Mouse (Mus musculus): ENCODE measurements at regions not wholly inside any gene's neighbourhood (a gene's known extent, or its start where the extent isn't known, plus 50 kb on each side); places are given as distances from the start of the nearest gene placed in this dataset.

DNA sequence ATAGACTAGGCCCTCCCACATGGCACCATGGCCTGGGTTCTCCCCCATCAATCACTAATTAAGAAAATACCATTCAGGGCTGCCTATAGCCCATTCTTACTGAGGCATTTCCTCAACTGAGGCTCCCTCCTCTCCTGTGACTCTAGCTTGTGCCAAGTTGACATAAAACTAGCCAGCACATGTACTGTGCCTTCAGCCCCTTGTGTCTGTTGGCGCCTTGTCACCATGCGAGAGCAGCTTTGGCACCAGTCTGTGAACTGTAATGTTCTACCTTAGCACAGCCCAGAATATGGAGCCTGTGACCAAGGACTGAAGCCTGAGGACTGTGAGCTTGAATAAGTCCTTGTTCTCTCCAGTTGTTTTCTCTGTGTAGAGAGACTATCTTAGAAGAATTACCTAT lies 75.0 kb upstream of the Glce start:
- Histone ChIP-seq H3K9me3 (ENCODE audit: control insufficient read depth, low read length) (no peaks in the 10 kb centered on the region), H3K4me1 (ENCODE audit: control insufficient read depth, insufficient read depth, low read length) (no peaks in the 10 kb centered on the region; the same call in 1 of the 2 replicates), H3K4me2 (ENCODE audit: low read depth, severe bottlenecking) (no peak overlapping the region), H3K9ac (ENCODE audit: low read length) (no peak overlapping the region), H3K27ac (replicated peaks; ENCODE audit: low read depth, low read length) (no peak overlapping the region), H3K36me3 (ENCODE audit: control insufficient read depth, insufficient read depth, low read length) (no peaks in the 10 kb centered on the region), H3K4me3 (ENCODE audit: low read depth, low read length) (no peak overlapping the region), H3K27me3 (ENCODE audit: control insufficient read depth, insufficient read depth, low read length) (no peaks in the 10 kb centered on the region)
- WGBS, result 89% methylated on average over 2 of the region's 2 CpGs
- ATAC-seq (ENCODE audit: insufficient number of reproducible peaks, low FRiP score, low TSS enrichment, low read depth) (no peak), DNase-seq (ENCODE audit: low spot score) (no peak)

DNA sequence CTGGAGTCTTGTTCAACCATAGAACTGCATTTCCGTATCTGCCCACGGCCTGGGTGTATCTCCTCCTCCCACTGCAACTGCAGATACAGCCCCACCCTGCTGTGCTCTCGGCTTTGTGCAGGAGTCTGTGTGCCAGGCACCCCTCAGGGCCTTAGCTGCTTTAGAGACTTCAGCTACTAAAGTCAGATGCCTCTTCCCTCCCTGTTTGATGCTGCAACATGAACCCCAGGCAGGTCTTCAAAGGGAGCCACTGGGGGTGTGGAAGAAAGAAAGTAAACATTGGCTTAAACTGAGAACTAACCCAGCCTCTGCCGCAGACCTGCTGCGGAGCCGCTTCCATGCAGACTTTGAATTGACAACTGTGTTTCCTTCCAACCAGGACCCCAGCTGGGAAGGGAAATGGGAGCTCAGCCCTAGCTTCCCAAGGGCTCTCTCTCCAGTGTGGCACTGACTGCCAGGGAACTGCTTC lies 70.0 kb upstream of the Glce start:
- ATAC-seq (ENCODE audit: insufficient number of reproducible peaks, low FRiP score, low TSS enrichment, low read depth), result no peak
- Histone ChIP-seq H3K9ac (ENCODE audit: low read length) (no peak overlapping the region), H3K4me1 (ENCODE audit: control insufficient read depth, insufficient read depth, low read length) (peaks cover 2% of the 10 kb centered on the region; the same call in 1 of the 2 replicates), H3K27ac (replicated peaks; ENCODE audit: low read depth, low read length) (no peak overlapping the region), H3K4me2 (ENCODE audit: low read depth, severe bottlenecking) (no peak overlapping the region), H3K27me3 (ENCODE audit: control insufficient read depth, insufficient read depth, low read length) (no peaks in the 10 kb centered on the region), H3K36me3 (ENCODE audit: control insufficient read depth, insufficient read depth, low read length) (no peaks in the 10 kb centered on the region), H3K9me3 (ENCODE audit: control insufficient read depth, low read length) (no peaks in the 10 kb centered on the region), H3K4me3 (ENCODE audit: low read depth, low read length) (no peak overlapping the region)
- DNase-seq (ENCODE audit: low spot score), result no peak
- 5% methylated on average over 6 of the region's 6 CpGs for WGBS

DNA sequence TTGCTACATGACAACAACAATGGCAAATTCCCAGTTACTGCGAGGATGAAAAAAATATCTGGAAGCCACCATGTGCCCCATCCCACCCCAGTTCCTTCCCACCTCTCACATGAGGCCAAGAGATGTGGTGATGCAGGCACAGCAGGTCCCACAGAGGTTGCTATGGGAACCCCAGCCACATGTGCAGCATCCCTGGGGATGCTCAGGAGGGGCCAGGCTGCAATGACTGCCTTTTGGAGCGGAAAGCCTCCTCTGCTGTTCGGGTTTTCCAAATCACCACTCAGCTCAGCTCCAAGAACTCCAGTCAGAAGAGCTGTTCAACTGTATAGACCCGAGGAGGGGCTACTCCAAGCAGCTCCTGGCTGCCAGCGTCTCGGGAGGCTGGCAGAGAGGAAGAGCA lies 68.0 kb upstream of the Glce start:
- Histone ChIP-seq H3K9me3 (ENCODE audit: control insufficient read depth, low read length) (no peaks in the 10 kb centered on the region), H3K4me1 (ENCODE audit: control insufficient read depth, insufficient read depth, low read length) (peaks cover 2% of the 10 kb centered on the region; the same call in 1 of the 2 replicates), H3K36me3 (ENCODE audit: control insufficient read depth, insufficient read depth, low read length) (no peaks in the 10 kb centered on the region), H3K9ac (ENCODE audit: low read length) (no peak overlapping the region), H3K4me3 (ENCODE audit: low read depth, low read length) (no peak overlapping the region), H3K27me3 (ENCODE audit: control insufficient read depth, insufficient read depth, low read length) (no peaks in the 10 kb centered on the region), H3K4me2 (ENCODE audit: low read depth, severe bottlenecking) (no peak overlapping the region), H3K27ac (replicated peaks; ENCODE audit: low read depth, low read length) (no peak overlapping the region)
- DNase-seq (ENCODE audit: low spot score), result no peak
- 50% methylated on average over 6 of the region's 6 CpGs for WGBS
- ATAC-seq (ENCODE audit: insufficient number of reproducible peaks, low FRiP score, low TSS enrichment, low read depth), result no peak

DNA sequence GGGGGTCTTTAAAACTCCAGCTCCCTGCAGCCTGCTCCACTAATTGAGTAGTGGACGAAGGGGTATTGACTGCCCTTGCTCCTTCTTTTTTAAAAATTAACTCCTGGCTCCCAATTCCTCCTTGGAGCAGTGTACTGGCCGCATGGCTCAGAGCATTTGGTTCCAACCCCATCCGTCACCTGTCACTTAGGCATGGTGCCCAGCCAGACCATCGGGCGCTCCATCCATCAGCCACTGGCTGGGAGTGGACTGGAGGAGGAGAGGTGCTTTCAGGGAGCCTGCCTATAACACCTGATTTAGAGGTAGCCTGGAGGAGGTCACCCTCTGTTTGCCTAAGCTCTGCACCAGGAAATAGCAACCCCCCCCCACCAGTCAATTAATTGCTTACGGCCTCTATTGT lies 66.4 kb upstream of the Glce start:
- WGBS, result 15% methylated on average over 6 of the region's 6 CpGs
- no peak for DNase-seq (ENCODE audit: low spot score)
- Histone ChIP-seq H3K36me3 (ENCODE audit: control insufficient read depth, insufficient read depth, low read length) (no peaks in the 10 kb centered on the region), H3K27me3 (ENCODE audit: control insufficient read depth, insufficient read depth, low read length) (no peaks in the 10 kb centered on the region), H3K9ac (ENCODE audit: low read length) (no peak overlapping the region), H3K9me3 (ENCODE audit: control insufficient read depth, low read length) (no peaks in the 10 kb centered on the region), H3K4me1 (ENCODE audit: control insufficient read depth, insufficient read depth, low read length) (peaks cover 2% of the 10 kb centered on the region; the same call in 1 of the 2 replicates), H3K4me2 (ENCODE audit: low read depth, severe bottlenecking) (no peak overlapping the region), H3K4me3 (ENCODE audit: low read depth, low read length) (no peak overlapping the region), H3K27ac (replicated peaks; ENCODE audit: low read depth, low read length) (no peak overlapping the region)
- no peak for ATAC-seq (ENCODE audit: insufficient number of reproducible peaks, low FRiP score, low TSS enrichment, low read depth)

DNA sequence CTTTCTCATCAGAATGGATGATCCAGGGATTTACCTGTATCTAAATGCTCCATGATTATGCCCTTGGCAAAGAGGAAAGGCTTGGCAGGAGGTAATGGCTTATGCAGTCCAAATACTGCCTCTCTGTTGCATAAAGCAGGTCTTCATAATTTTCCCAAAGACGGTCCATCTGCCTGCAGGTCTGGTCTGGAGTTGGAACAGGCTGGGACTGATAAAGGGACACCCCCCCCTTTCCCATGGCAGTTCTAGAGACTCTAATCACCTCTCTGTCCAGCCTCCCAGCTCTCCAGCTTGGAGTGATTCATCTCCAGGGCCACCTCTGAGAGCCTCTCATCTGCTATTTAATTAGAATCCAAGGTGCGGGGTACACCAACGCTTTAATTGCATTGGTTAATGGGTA lies 65.9 kb upstream of the Glce start:
- 26% methylated on average over 3 of the region's 3 CpGs for WGBS
- H3K4me2 ChIP-seq (ENCODE audit: low read depth, severe bottlenecking), result no peak overlapping the region
- ATAC-seq (ENCODE audit: insufficient number of reproducible peaks, low FRiP score, low TSS enrichment, low read depth), result no peak
- H3K4me1 ChIP-seq (ENCODE audit: control insufficient read depth, insufficient read depth, low read length), result peaks cover 2% of the 10 kb centered on the region; the same call in 1 of the 2 replicates
- H3K27ac ChIP-seq (replicated peaks; ENCODE audit: low read depth, low read length), result no peak overlapping the region
- H3K27me3 ChIP-seq (ENCODE audit: control insufficient read depth, insufficient read depth, low read length), result no peaks in the 10 kb centered on the region
- H3K36me3 ChIP-seq (ENCODE audit: control insufficient read depth, insufficient read depth, low read length), result no peaks in the 10 kb centered on the region
- no peak overlapping the region for H3K4me3 ChIP-seq (ENCODE audit: low read depth, low read length)
- no peak for DNase-seq (ENCODE audit: low spot score)
- no peaks in the 10 kb centered on the region for H3K9me3 ChIP-seq (ENCODE audit: control insufficient read depth, low read length)
- no peak overlapping the region for H3K9ac ChIP-seq (ENCODE audit: low read length)

DNA sequence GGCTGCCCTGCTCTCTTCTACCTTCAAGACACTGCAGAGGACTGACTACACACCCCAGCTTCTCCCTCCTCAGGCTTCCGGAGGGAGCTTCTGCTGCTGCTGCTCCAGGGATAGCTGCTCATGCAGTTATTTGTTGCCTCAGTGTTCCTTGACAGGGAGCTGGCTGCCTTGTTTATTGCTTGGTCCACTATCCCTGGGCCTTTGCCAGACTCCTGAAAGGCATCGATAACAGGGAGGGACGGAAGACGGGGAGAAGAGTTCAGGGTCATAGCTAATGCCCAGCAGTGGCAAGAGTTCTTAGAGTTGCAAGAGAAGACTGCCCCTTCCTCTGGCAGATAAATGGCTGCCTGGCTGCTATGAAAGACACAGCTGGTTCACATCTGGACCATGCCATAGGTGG lies 64.4 kb upstream of the Glce start:
- H3K4me1 ChIP-seq (ENCODE audit: control insufficient read depth, insufficient read depth, low read length), result peaks cover 7% of the 10 kb centered on the region; the same call in 1 of the 2 replicates
- H3K4me3 ChIP-seq (ENCODE audit: low read depth, low read length), result no peak overlapping the region
- no peak for DNase-seq (ENCODE audit: low spot score)
- H3K36me3 ChIP-seq (ENCODE audit: control insufficient read depth, insufficient read depth, low read length), result no peaks in the 10 kb centered on the region
- no peak overlapping the region for H3K4me2 ChIP-seq (ENCODE audit: low read depth, severe bottlenecking)
- H3K9me3 ChIP-seq (ENCODE audit: control insufficient read depth, low read length), result no peaks in the 10 kb centered on the region
- 46% methylated on average over 4 of the region's 4 CpGs for WGBS
- no peaks in the 10 kb centered on the region for H3K27me3 ChIP-seq (ENCODE audit: control insufficient read depth, insufficient read depth, low read length)
- H3K27ac ChIP-seq (replicated peaks; ENCODE audit: low read depth, low read length), result no peak overlapping the region
- ATAC-seq (ENCODE audit: insufficient number of reproducible peaks, low FRiP score, low TSS enrichment, low read depth), result no peak
- H3K9ac ChIP-seq (ENCODE audit: low read length), result no peak overlapping the region

DNA sequence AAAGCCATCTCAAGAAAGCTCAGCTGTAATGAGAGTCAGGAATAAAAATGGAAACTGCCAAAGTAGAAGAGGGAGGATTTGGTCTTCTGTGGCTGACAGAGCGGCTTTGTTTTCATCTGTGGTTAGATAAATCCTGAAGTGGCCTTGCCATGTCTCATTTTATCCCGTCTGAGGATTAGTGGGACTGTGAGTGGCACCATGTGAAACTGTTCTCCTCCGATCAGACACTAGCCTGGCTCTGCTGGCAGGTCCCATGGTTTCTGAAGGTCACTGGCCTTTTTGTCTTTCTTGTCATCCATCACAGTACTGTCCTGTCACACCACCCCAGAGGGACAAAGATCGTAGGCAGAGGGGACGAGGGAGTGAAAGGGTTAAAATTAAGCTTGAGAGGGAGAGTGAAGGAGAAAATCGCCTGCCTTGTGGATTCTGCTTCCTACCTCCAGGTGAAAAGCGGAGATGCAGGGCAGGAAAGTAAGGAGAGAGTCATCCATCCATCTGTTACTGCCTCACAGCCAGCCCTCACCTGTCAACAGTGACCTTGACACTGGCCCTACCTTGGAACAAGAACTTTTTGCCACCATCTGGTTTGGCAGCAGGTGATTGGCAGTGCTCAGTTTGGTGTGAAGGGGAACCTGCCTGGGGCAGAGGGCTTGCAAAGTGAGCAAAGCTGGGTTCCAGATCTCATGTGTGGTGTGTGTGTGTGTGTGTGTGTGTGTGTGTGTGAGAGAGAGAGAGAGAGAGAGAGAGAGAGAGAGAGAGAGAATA lies 63.2 kb upstream of the Glce start:
- Histone ChIP-seq H3K36me3 (ENCODE audit: control insufficient read depth, insufficient read depth, low read length) (no peaks in the 10 kb centered on the region), H3K4me1 (ENCODE audit: control insufficient read depth, insufficient read depth, low read length) (peaks cover 18% of the 10 kb centered on the region), H3K27me3 (ENCODE audit: control insufficient read depth, insufficient read depth, low read length) (no peaks in the 10 kb centered on the region), H3K9ac (ENCODE audit: low read length) (no peak overlapping the region), H3K4me2 (ENCODE audit: low read depth, severe bottlenecking) (no peak overlapping the region), H3K27ac (replicated peaks; ENCODE audit: low read depth, low read length) (no peak overlapping the region), H3K9me3 (ENCODE audit: control insufficient read depth, low read length) (no peaks in the 10 kb centered on the region), H3K4me3 (ENCODE audit: low read depth, low read length) (no peak overlapping the region)
- DNase-seq (ENCODE audit: low spot score), result no peak
- no peak for ATAC-seq (ENCODE audit: insufficient number of reproducible peaks, low FRiP score, low TSS enrichment, low read depth)
- WGBS, result 50% methylated on average over 7 of the region's 7 CpGs

DNA sequence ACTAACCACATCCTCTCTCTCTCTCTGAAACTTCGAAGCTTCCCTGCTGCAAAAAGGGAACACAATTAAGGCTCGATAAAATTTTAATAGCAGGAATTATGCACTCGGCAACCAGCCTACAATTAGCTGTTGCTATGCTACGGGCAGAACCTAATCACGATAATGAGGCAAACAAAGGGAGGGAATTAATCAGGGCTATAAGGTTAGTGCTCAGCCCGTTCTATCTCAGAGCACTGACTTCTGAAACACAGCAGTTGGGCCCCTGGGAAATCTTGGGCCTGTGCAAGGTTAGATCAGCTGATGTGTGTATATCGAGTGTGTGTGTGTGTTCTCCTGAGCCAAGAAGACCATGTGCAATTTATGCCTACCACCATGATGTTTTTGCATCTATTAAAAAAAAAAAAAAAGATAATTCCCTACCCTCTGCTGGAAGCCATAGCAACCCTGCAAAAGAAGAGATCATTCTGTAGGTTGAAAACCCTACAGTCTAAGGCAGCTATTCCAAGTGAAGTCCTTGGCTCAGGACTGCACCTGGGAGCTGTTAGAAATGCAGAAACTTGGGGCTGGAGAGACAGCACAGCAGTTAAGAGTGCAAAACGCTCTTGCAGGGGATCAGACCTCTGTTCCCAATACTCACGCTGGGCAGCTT lies 58.9 kb upstream of the Glce start:
- H3K27me3 ChIP-seq (ENCODE audit: control insufficient read depth, insufficient read depth, low read length), result no peaks in the 10 kb centered on the region
- H3K36me3 ChIP-seq (ENCODE audit: control insufficient read depth, insufficient read depth, low read length), result no peaks in the 10 kb centered on the region
- DNase-seq (ENCODE audit: low spot score) (peak; percentile 25), ATAC-seq (ENCODE audit: insufficient number of reproducible peaks, low FRiP score, low TSS enrichment, low read depth) (no peak)
- H3K4me3 ChIP-seq (ENCODE audit: low read depth, low read length), result no peak overlapping the region
- 20% methylated on average over 9 of the region's 9 CpGs for WGBS
- H3K9ac ChIP-seq (ENCODE audit: low read length), result no peak overlapping the region
- no peak overlapping the region for H3K27ac ChIP-seq (replicated peaks; ENCODE audit: low read depth, low read length)
- H3K4me1 ChIP-seq (ENCODE audit: control insufficient read depth, insufficient read depth, low read length), result peaks cover 19% of the 10 kb centered on the region
- no peaks in the 10 kb centered on the region for H3K9me3 ChIP-seq (ENCODE audit: control insufficient read depth, low read length)
- no peak overlapping the region for H3K4me2 ChIP-seq (ENCODE audit: low read depth, severe bottlenecking)
